Mouse (Mus musculus): ENCODE data around the gene Vmn2r71.

Gene Vmn2r71

GRCm38 (mm10) chr7:85562787-85563186 is at the start of gene Vmn2r71:
Gene Vmn2r71 (plus strand): TSS chr7:85563087.
- no peak for DNase-seq (ENCODE audit: low read depth, low spot score)

GRCm38 (mm10) chr7:85542108-85542507 is 20.8 kb upstream of the Vmn2r71 start:
- DNase-seq (ENCODE audit: low read depth, low spot score), result no peak

DNA sequence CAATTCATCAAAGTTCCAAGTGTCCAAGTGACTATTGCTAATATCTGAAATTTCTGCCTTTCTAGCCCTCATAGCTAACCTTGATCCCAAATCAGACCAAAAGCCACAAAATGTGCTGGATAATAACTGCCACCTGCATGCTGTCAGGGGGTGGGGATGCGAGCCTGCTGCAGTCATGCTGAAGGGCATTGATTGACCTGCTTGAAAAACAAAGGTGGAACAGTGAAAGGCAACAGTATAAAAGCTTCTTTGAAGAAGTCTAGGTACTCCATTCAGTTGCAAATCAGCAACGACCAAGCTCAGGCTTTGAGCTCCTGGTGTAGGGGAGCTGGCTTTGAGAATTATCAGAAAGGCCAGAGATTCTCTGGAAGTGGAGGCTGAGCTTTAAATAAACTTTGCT is 19.8 kb upstream of the Vmn2r71 start:
- no peak for DNase-seq (ENCODE audit: low read depth, low spot score)

- DNase-seq (ENCODE audit: low read depth, low spot score), result no peak
These were observed 6.2 kb downstream of the Vmn2r71 start, which contains the start of gene Vmn2r70 for GRCm38 (mm10) chr7:85569092-85569491. Gene Vmn2r70 (minus strand): TSS chr7:85569192.

Data from skeletal muscle tissue, adult 2 months (tissue).